Mouse (Mus musculus) MEL (cell line): ENCODE measurements around the gene Kifc5b. TPM values are rescaled to one million over a fixed set of nuclear protein-coding genes. Genes with fewer than 3 reads are reported as not detected.

Source experiments
- DNase-seq: peaks from one replicate; pipeline ENCODE4 v3.0.0; 2011; ENCODE audit warnings: low read depth, low spot score
- H3K27ac ChIP-seq: 2 replicates; pipeline ENCODE4 v1.5.1; 2012; ENCODE audit warnings: low read depth, mild to moderate bottlenecking, control low read depth, low read length, moderate library complexity; ENCODE audit not compliant: control insufficient read depth
- H3K27me3 ChIP-seq, 2 experiments: fragments of 150-350 bp in 1 of 2; sonication (generic) in 1 of 2; 2 replicates each; pipeline ENCODE4 v1.6.1; 2012; ENCODE audit warnings: low read length in 2 of 2, mild to moderate bottlenecking in 2 of 2, improper control_type of control experiment in 1 of 2, moderate library complexity in 1 of 2; ENCODE audit not compliant: insufficient read depth in 2 of 2, control insufficient read depth in 1 of 2
- H3K36me3 ChIP-seq, 2 experiments: 2 replicates each; pipeline ENCODE4 v1.6.1; 2012 to 2014; ENCODE audit warnings: low read length in 2 of 2, improper control_type of control experiment in 1 of 2, inconsistent platforms in 1 of 2, mild to moderate bottlenecking in 1 of 2; ENCODE audit not compliant: insufficient read depth in 2 of 2, control insufficient read depth in 1 of 2
- H3K4me1 ChIP-seq, 2 experiments: fragments of 150-350 bp in 1 of 2; sonication (generic) in 1 of 2; 2 replicates each; pipeline ENCODE4 v1.6.1; 2012; ENCODE audit warnings: low read length in 2 of 2, improper control_type of control experiment in 1 of 2, mild to moderate bottlenecking in 1 of 2; ENCODE audit not compliant: insufficient read depth in 2 of 2, control insufficient read depth in 1 of 2
- H3K4me3 ChIP-seq, 2 experiments: fragments of 150-350 bp in 1 of 2; sonication (generic) in 1 of 2; 2 replicates each; pipeline ENCODE4 v1.5.1; 2012; ENCODE audit warnings: low read depth in 2 of 2, low read length in 2 of 2, mild to moderate bottlenecking in 2 of 2, moderate library complexity in 2 of 2, control low read depth in 1 of 2, improper control_type of control experiment in 1 of 2; ENCODE audit not compliant: control insufficient read depth in 1 of 2, insufficient read depth in 1 of 2
- H3K79me2 ChIP-seq: 2 replicates; pipeline ENCODE4 v1.6.1; 2012; ENCODE audit warnings: mild to moderate bottlenecking, low read length, moderate library complexity; ENCODE audit not compliant: control insufficient read depth, poor library complexity, insufficient read depth
- H3K9ac ChIP-seq: 2 replicates; pipeline ENCODE4 v1.6.1; 2012; ENCODE audit warnings: low read depth, mild to moderate bottlenecking, control low read depth, low read length, moderate library complexity; ENCODE audit not compliant: control insufficient read depth, poor library complexity, severe bottlenecking
- H3K9me3 ChIP-seq: fragments of 150-350 bp; sonication (generic); replicated peaks from 2 replicates; pipeline ENCODE4 v1.6.1; 2012; ENCODE audit warnings: mild to moderate bottlenecking, low read length, improper control_type of control experiment, moderate library complexity; ENCODE audit not compliant: insufficient read depth
- BHLHE40 ChIP-seq: IDR thresholded peaks from 2 replicates; pipeline ENCODE4 v1.6.1; 2012; ENCODE audit warnings: low read depth, mild to moderate bottlenecking, inconsistent platforms, low read length, improper control_type of control experiment, borderline replicate concordance
- CHD1 ChIP-seq: IDR thresholded peaks from 2 replicates; pipeline ENCODE4 v1.6.1; 2012; ENCODE audit warnings: low read depth, mild to moderate bottlenecking, inconsistent platforms, low read length, improper control_type of control experiment
- E2F4 ChIP-seq: IDR thresholded peaks from 2 replicates; pipeline ENCODE4 v1.6.1; 2011; ENCODE audit warnings: low read depth, low read length, improper control_type of control experiment, borderline replicate concordance
- ELF1 ChIP-seq: IDR thresholded peaks from 2 replicates; pipeline ENCODE4 v1.6.1; 2014; ENCODE audit warnings: low read depth, mild to moderate bottlenecking, inconsistent platforms, low read length, improper control_type of control experiment, moderate library complexity
- ETS1 ChIP-seq: IDR thresholded peaks from 2 replicates; pipeline ENCODE4 v1.6.1; 2012; ENCODE audit warnings: low read depth, mild to moderate bottlenecking, inconsistent platforms, low read length, improper control_type of control experiment, moderate library complexity
- GABPA ChIP-seq: IDR thresholded peaks from 2 replicates; pipeline ENCODE4 v1.6.1; 2012; ENCODE audit warnings: low read depth, mild to moderate bottlenecking, inconsistent platforms, low read length, improper control_type of control experiment, moderate library complexity
- KAT2A ChIP-seq: conservative IDR thresholded peaks from 2 replicates; pipeline ENCODE4 v1.6.1; 2012; ENCODE audit warnings: low read depth, low read length, improper control_type of control experiment, inconsistent platforms
- MAFK ChIP-seq: IDR thresholded peaks from 2 replicates; pipeline ENCODE4 v1.6.1; 2011; ENCODE audit warnings: low read depth, mild to moderate bottlenecking, low read length, improper control_type of control experiment, borderline replicate concordance
- MAZ ChIP-seq: IDR thresholded peaks from 2 replicates; pipeline ENCODE4 v1.6.1; 2012; ENCODE audit warnings: low read depth, mild to moderate bottlenecking, inconsistent platforms, low read length, improper control_type of control experiment
- MXI1 ChIP-seq: IDR thresholded peaks from 2 replicates; pipeline ENCODE4 v1.6.1; 2011; ENCODE audit warnings: mild to moderate bottlenecking, low read depth, low read length, improper control_type of control experiment
- MYB ChIP-seq: IDR thresholded peaks from 2 replicates; pipeline ENCODE4 v1.6.1; 2011; ENCODE audit warnings: mild to moderate bottlenecking, low read depth, low read length, improper control_type of control experiment
- NRF1 ChIP-seq: IDR thresholded peaks from 2 replicates; pipeline ENCODE4 v1.6.1; 2014; ENCODE audit warnings: low read depth, mild to moderate bottlenecking, inconsistent platforms, low read length, improper control_type of control experiment, moderate library complexity; ENCODE audit not compliant: poor library complexity, insufficient read depth, severe bottlenecking
- POLR2AphosphoS2 ChIP-seq: IDR thresholded peaks from 2 replicates; pipeline ENCODE4 v1.6.1; 2011; ENCODE audit warnings: low read length, improper control_type of control experiment
- RCOR1 ChIP-seq: IDR thresholded peaks from 2 replicates; pipeline ENCODE4 v1.6.1; 2012; ENCODE audit warnings: low read depth, mild to moderate bottlenecking, inconsistent platforms, low read length, improper control_type of control experiment
- UBTF ChIP-seq: IDR thresholded peaks from 2 replicates; pipeline ENCODE4 v1.6.1; 2012; ENCODE audit warnings: low read depth, mild to moderate bottlenecking, inconsistent platforms, low read length, improper control_type of control experiment, moderate library complexity, borderline replicate concordance; ENCODE audit not compliant: insufficient read depth
- USF1 ChIP-seq: IDR thresholded peaks from 2 replicates; pipeline ENCODE4 v1.6.1; 2014; ENCODE audit warnings: low read depth, mild to moderate bottlenecking, inconsistent platforms, low read length, improper control_type of control experiment, moderate library complexity
- USF2 ChIP-seq, 2 experiments: IDR thresholded peaks; 2 replicates each; pipeline ENCODE4 v1.6.1; 2011 to 2012; ENCODE audit warnings: improper control_type of control experiment in 2 of 2, low read length in 2 of 2, borderline replicate concordance in 1 of 2, inconsistent platforms in 1 of 2, low read depth in 1 of 2, mild to moderate bottlenecking in 1 of 2; ENCODE audit not compliant: insufficient read depth in 1 of 2
- ZKSCAN1 ChIP-seq: IDR thresholded peaks from 2 replicates; pipeline ENCODE4 v1.6.1; 2012; ENCODE audit warnings: low read depth, mild to moderate bottlenecking, inconsistent platforms, low read length, improper control_type of control experiment, moderate library complexity
- ZMIZ1 ChIP-seq: IDR thresholded peaks from 2 replicates; pipeline ENCODE4 v1.6.1; 2012; ENCODE audit warnings: low read depth, mild to moderate bottlenecking, inconsistent platforms, low read length, improper control_type of control experiment, moderate library complexity
- polyA plus RNA-seq, 2 experiments: library from polyadenylated mRNA; stranded (reverse) in 1 of 2; unstranded in 1 of 2; fragments of >175 nt in 1 of 2; fragments of >200 nt in 1 of 2; gene quantifications; 2 replicates each; pipeline versions ENCODE4 v1.2.1 to v1.2.4; 2012; ENCODE audit warnings: low replicate concordance in 2 of 2, low read depth in 1 of 2; ENCODE audit not compliant: insufficient read length in 2 of 2, insufficient read depth in 1 of 2, missing spikeins in 1 of 2
- total RNA-seq: library from RNA; depleted of rRNA; stranded (reverse); fragments of 300-350 nt; gene quantifications from 2 replicates; pipeline ENCODE4 v1.2.3, GENCODE M21; 2012

The Kifc5b gene
- total and polyA plus RNA-seq, 3 experiments = 10.6 to 111 (median 45.4) TPM

GRCm38 (mm10) chr17:26937883-26938695 lies 21.2 kb downstream of the Kifc5b start:
- peaks cover 28% of the 10 kb centered on the region for H3K79me2 ChIP-seq
- peak overlapping the region; percentile 92 for H3K9ac ChIP-seq
- H3K36me3 ChIP-seq = peaks cover 0 to 9% of the 10 kb centered on the region in 2 experiments
- no peaks in the 10 kb centered on the region for H3K9me3 ChIP-seq
- TF ChIP-seq BHLHE40 (no peak), ZMIZ1 (0 out of 2 replicates have a peak, but pooled peaks have one; percentile 11)
- H3K4me3 ChIP-seq = peak overlapping the region; percentile 63 to 85
- H3K27me3 ChIP-seq = no peaks in the 10 kb centered on the region
- H3K4me1 ChIP-seq = peaks cover 2 to 14% of the 10 kb centered on the region in 2 experiments; a peak in 3 of 4 replicates
- peak overlapping the region; percentile 91 for H3K27ac ChIP-seq
- peak; percentile 30 for DNase-seq

DNA sequence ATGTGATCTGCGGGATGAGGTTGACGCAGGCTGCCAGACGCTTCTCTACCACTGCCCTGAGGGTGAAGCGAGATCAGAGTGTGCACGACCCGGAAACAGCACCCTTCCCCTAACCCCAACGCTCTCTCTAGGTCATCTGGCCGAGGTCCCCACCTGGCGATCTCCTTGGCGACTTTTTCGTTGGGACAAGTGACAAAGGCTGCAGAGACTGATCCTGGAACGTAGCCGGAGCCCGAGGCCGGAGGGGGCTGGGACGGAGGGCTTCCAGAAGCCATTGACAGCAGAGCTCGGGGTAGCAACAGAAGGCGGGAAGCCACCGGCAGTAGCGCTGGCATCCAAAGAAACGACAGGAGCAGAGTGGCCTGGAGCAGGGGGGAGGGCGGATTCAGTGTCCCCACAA lies 21.8 kb downstream of the Kifc5b start:
- H3K27ac ChIP-seq = peak overlapping the region; percentile 91
- peaks cover 2 to 14% of the 10 kb centered on the region in 2 experiments; a peak in 3 of 4 replicates for H3K4me1 ChIP-seq
- peak; percentile 60 for DNase-seq
- H3K79me2 ChIP-seq = peaks cover 28% of the 10 kb centered on the region
- peak overlapping the region; percentile 92 for H3K9ac ChIP-seq
- H3K27me3 ChIP-seq = no peaks in the 10 kb centered on the region
- TF ChIP-seq ZMIZ1 (0 out of 2 replicates have a peak, but pooled peaks have one; percentile 16), USF2 (IDR thresholded peaks at IDR 0.05; ENCODE audit: borderline replicate concordance in 1 of 2, insufficient read depth in 1 of 2, low read depth in 1 of 2, low read length in 2 of 2) (no peak), RCOR1 (no peak), CHD1 (0 out of 2 replicates have a peak, but pooled peaks have one; percentile 79), E2F4 (peak; percentile 52; the same call in 1 of the 2 replicates)
- H3K9me3 ChIP-seq = no peaks in the 10 kb centered on the region
- peaks cover 0 to 9% of the 10 kb centered on the region in 2 experiments for H3K36me3 ChIP-seq
- peak overlapping the region; percentile 63 to 85 for H3K4me3 ChIP-seq

- DNase-seq = peak; percentile 100
- peak within 1 kb of the TSS; percentile 77 to 85 for H3K4me3 ChIP-seq
- H3K9ac ChIP-seq = peak within 1 kb of the TSS; percentile 92
- H3K27ac ChIP-seq = peak within 1 kb of the TSS; percentile 92
- peaks cover 28% of the 10 kb centered on the region for H3K79me2 ChIP-seq
- H3K27me3 ChIP-seq = no peaks in the 10 kb centered on the region
- no peaks in the 10 kb centered on the region for H3K9me3 ChIP-seq
- H3K36me3 ChIP-seq = peaks cover 0 to 9% of the 10 kb centered on the region in 2 experiments; a peak in 2 of 4 replicates
- peaks cover 2 to 14% of the 10 kb centered on the region in 2 experiments; a peak in 3 of 4 replicates for H3K4me1 ChIP-seq
- TF ChIP-seq KAT2A = no peak; the same call in 1 of the 2 replicates
- TF ChIP-seq MYB = no peak
- no peak for TF ChIP-seq MAFK
- no peak for TF ChIP-seq GABPA
- no peak for TF ChIP-seq UBTF
- no peak; the same call in 1 of the 2 replicates for TF ChIP-seq ZMIZ1
- peak; percentile 90 for TF ChIP-seq MAZ
- 0 out of 2 replicates have a peak, but pooled peaks have one; percentile 29 for TF ChIP-seq CHD1
- TF ChIP-seq USF1 = peak; percentile 96
- TF ChIP-seq USF2 (IDR thresholded peaks at IDR 0.05; ENCODE audit: borderline replicate concordance in 1 of 2, insufficient read depth in 1 of 2, low read depth in 1 of 2, low read length in 2 of 2) = peak; percentile 90 to 96
- TF ChIP-seq ELF1 = peak; percentile 90
- peak; percentile 91 for TF ChIP-seq MXI1
- 0 out of 2 replicates have a peak, but pooled peaks have one; percentile 26 for TF ChIP-seq ETS1
- no peak for TF ChIP-seq ZKSCAN1
- peak; percentile 75 for TF ChIP-seq POLR2AphosphoS2
- TF ChIP-seq NRF1 = peak; percentile 48; the same call in 1 of the 2 replicates
These were observed 22.5 kb downstream of the Kifc5b start, which contains the start of gene Cuta for GRCm38 (mm10) chr17:26939178-26939972. Gene Cuta (minus strand): TSS chr17:26939569.
